Mouse (Mus musculus): ENCODE measurements around the gene Clec10a. TPM values are rescaled to one million over a fixed set of nuclear protein-coding genes. Genes with fewer than 3 reads are reported as not detected.

Gene Clec10a
- total and polyA plus RNA-seq, 3 experiments, result 8.4 to 10.8 TPM; not detected in 1

DNA sequence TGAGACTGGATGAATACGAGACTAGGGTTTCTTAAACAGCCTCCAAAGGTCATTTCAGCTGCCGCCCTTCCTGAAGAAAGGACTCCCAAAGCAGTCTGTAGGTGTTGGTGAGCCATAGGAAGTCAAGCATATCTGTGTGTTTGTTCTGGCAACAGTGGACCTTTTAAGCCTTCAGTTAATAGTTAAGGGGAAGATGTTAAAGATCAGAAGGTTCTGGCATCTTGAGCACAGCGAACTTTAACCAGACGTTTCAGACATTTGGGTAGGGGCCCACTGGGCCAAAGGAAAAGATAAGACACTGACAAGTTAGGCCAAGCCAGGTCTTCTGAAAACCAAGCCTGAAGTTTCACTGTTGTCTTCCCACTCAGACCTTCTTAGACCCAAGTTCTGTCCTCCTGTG, 62.0 kb downstream of the Clec10a start:
- Histone ChIP-seq H3K4me1 (ENCODE audit: control insufficient read depth in 1 of 2, insufficient read depth in 2 of 2, low read length in 2 of 2) (peaks cover 5 to 7% of the 10 kb centered on the region in 2 experiments; a peak in 3 of 4 replicates), H3K9ac (ENCODE audit: control insufficient read depth, low read depth, low read length, poor library complexity, severe bottlenecking) (no peak overlapping the region), H3K79me2 (ENCODE audit: control insufficient read depth, insufficient read depth, low read length, poor library complexity) (peaks cover 5% of the 10 kb centered on the region; the same call in 1 of the 2 replicates), H3K9me3 (replicated peaks; ENCODE audit: insufficient read depth, low read length) (no peaks in the 10 kb centered on the region), H3K27ac (ENCODE audit: control insufficient read depth, low read depth, low read length) (no peak overlapping the region), H3K27me3 (ENCODE audit: control insufficient read depth in 1 of 2, insufficient read depth in 2 of 2, low read length in 2 of 2) (no peaks in the 10 kb centered on the region), H3K36me3 (ENCODE audit: control insufficient read depth in 1 of 2, insufficient read depth in 2 of 2, low read length in 2 of 2) (peaks cover 0 to 5% of the 10 kb centered on the region in 2 experiments; a peak in 2 of 4 replicates), H3K4me3 (ENCODE audit: control insufficient read depth in 1 of 2, insufficient read depth in 1 of 2, low read depth in 2 of 2, low read length in 2 of 2) (no peak overlapping the region)
- no peak for DNase-seq (ENCODE audit: low read depth, low spot score)
- TF ChIP-seq KAT2A (conservative IDR thresholded peaks at IDR 0.05; ENCODE audit: low read depth, low read length), result no peak
- no peak for TF ChIP-seq E2F4 (IDR thresholded peaks at IDR 0.05; ENCODE audit: borderline replicate concordance, low read depth, low read length)
- TF ChIP-seq POLR2AphosphoS5 (IDR thresholded peaks at IDR 0.05; ENCODE audit: borderline replicate concordance, low read depth, low read length), result no peak
- TF ChIP-seq ZNF384 (IDR thresholded peaks at IDR 0.05; ENCODE audit: low read depth, low read length), result no peak
- no peak for TF ChIP-seq USF2 (IDR thresholded peaks at IDR 0.05; ENCODE audit: borderline replicate concordance in 1 of 2, insufficient read depth in 1 of 2, low read depth in 1 of 2, low read length in 2 of 2)
- no peak for TF ChIP-seq MAZ (IDR thresholded peaks at IDR 0.05; ENCODE audit: low read depth, low read length)
- TF ChIP-seq ZC3H11A (IDR thresholded peaks at IDR 0.05; ENCODE audit: low read depth, low read length), result no peak

- DNase-seq (ENCODE audit: low read depth, low spot score), result no peak
- no peak overlapping the region for H3K9ac ChIP-seq (ENCODE audit: control insufficient read depth, low read depth, low read length, poor library complexity, severe bottlenecking)
- H3K79me2 ChIP-seq (ENCODE audit: control insufficient read depth, insufficient read depth, low read length, poor library complexity), result peaks cover 5% of the 10 kb centered on the region; the same call in 1 of the 2 replicates
- no peaks in the 10 kb centered on the region for H3K27me3 ChIP-seq (ENCODE audit: control insufficient read depth in 1 of 2, insufficient read depth in 2 of 2, low read length in 2 of 2)
- TF ChIP-seq MAX (IDR thresholded peaks at IDR 0.05; ENCODE audit: low read length) (no peak), POLR2A (IDR thresholded peaks at IDR 0.05; ENCODE audit: control insufficient read depth in 1 of 2, insufficient read depth in 1 of 2, low read depth in 1 of 2, low read length in 2 of 2, poor library complexity in 1 of 2) (no peak), E2F4 (IDR thresholded peaks at IDR 0.05; ENCODE audit: borderline replicate concordance, low read depth, low read length) (no peak), EP300 (IDR thresholded peaks at IDR 0.05; ENCODE audit: low read depth in 1 of 2, low read length in 2 of 2) (no peak), TAL1 (IDR thresholded peaks at IDR 0.05; ENCODE audit: low read length) (no peak), CHD1 (IDR thresholded peaks at IDR 0.05; ENCODE audit: low read depth, low read length) (no peak), ZKSCAN1 (IDR thresholded peaks at IDR 0.05; ENCODE audit: low read depth, low read length) (no peak), TBP (IDR thresholded peaks at IDR 0.05; ENCODE audit: low read depth, low read length) (no peak), MAZ (IDR thresholded peaks at IDR 0.05; ENCODE audit: low read depth, low read length) (no peak), KAT2A (conservative IDR thresholded peaks at IDR 0.05; ENCODE audit: low read depth, low read length) (no peak), USF1 (IDR thresholded peaks at IDR 0.05; ENCODE audit: low read depth, low read length) (no peak), GABPA (IDR thresholded peaks at IDR 0.05; ENCODE audit: low read depth, low read length) (no peak), RCOR1 (IDR thresholded peaks at IDR 0.05; ENCODE audit: low read depth, low read length) (no peak)
- H3K9me3 ChIP-seq (replicated peaks; ENCODE audit: insufficient read depth, low read length), result no peaks in the 10 kb centered on the region
- H3K27ac ChIP-seq (ENCODE audit: control insufficient read depth, low read depth, low read length), result no peak overlapping the region
- peaks cover 5 to 7% of the 10 kb centered on the region in 2 experiments; a peak in 3 of 4 replicates for H3K4me1 ChIP-seq (ENCODE audit: control insufficient read depth in 1 of 2, insufficient read depth in 2 of 2, low read length in 2 of 2)
- H3K4me3 ChIP-seq (ENCODE audit: control insufficient read depth in 1 of 2, insufficient read depth in 1 of 2, low read depth in 2 of 2, low read length in 2 of 2), result no peak overlapping the region
- H3K36me3 ChIP-seq (ENCODE audit: control insufficient read depth in 1 of 2, insufficient read depth in 2 of 2, low read length in 2 of 2), result peaks cover 0 to 5% of the 10 kb centered on the region in 2 experiments; a peak in 2 of 4 replicates
These were observed 62.9 kb downstream of the Clec10a start for GRCm38 (mm10) chr11:70218741-70219470.

All from MEL (cell line).